Mouse (Mus musculus): ENCODE results near the gene Rnf186. TPM values are rescaled to one million over a fixed set of nuclear protein-coding genes. Genes with fewer than 3 reads are reported as not detected.
A peak's percentile ranks its signal among the peaks of the same experiment; 100 is the strongest.
"Not testable (repeated sequence)": the region's sequence is repeated elsewhere in the genome, so short reads cannot be mapped to it uniquely, and the experiment has no call there.

Gene Rnf186
- total RNA-seq, 1 experiment from 2014 or later, result not detected

DNA sequence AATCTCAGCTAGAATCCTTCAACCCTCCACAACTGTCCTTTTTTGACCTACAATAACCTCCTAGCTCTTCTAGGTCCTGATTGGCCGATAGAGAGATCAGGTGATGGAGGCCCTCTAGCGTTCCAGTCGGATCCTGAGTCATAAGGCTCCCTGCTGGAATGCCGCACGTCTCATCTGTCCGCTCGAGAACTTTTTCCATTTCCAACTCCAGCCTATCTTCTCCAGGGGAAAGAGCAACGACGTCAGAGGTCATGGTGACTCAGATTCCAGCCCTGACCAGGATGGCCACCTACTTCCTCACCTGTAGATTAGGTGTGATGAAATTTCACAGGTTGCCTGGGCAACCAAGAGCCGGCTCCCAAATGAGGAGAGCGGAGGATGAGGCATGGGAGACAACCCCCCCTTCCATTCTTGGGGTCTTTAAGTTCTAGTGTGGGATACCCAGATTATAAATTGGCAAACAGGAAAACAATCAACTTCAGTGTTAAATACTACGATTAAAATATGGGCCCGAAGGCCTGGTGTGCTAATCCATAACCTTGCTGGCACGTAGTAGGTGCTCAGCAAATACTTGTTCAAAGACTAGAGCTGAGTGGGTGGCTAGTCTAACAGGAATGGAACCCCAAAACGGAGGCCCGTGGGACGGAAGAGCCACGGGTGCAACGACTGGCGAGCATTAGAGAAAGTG is 5.4 kb downstream of the Rnf186 start:
- DNase-seq, result peak; percentile 60

DNA sequence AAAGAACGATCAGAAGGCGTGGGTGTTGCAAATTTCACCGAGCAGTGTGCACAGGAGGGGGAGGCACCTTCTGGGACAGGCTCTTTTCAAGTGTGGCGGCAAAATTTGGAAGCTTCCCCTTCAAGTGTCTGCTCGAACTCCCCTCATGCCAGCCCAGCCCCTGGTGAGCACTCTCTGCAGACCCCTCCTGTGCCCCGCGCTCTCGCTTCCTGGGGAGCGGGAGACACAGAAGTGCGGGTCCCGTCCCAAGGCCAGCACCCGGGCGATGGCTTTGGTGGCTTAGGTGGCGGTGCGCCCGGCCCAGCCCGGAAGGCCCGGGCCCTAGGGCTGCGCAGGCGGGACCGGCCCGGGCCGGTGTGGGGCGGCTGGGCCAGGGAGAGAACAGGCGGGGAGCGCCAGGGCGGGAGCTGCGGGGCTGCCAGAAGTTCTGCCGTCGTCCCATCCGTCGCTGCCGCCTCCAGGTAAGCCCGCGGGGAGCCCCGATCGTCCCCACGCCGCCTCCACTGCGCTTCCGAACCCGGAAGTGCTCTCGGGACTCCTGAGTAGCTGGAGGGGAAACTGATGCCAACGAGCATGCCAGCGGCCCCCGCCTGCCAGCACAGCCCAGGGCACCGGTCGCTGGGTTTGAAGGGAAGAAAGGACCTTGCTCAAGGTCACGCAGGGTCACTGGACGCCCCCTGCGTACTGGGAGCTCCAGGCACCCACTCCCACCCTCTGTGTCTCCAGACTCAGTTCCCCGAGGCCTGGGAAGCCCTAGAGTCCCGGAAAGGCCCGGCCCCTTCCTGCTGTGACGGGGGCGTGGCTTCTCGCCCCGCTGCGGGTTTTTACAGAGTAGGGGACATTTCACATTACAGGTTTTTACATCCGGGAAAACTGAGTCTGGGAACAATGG is 6.2 kb downstream of the Rnf186 start, which contains the start of gene Tmco4:
TSS of gene Tmco4 (plus strand) at position 62 of the 892 bp plus-strand sequence.
- DNase-seq, result peak; percentile 78

DNA sequence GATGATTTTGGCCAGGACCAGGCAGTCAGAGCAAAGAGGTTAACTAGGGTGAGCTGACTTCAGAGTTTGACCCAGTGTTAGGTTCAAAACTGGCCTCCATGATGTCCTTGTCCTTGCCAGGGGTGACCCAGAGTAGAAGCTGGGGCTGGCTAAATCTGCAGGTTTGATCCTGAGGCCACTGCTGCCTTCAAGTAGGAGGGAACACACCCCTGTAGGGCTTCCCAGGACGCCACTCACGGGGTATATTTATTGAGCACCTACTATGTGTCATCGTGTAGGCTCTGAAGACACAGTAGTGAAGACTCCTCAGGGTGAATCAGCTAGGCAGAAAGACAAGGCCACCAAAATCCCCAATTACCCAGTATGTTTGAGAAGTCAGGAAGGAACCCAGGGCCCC is 6.8 kb downstream of the Rnf186 start:
- no peak for DNase-seq

DNA sequence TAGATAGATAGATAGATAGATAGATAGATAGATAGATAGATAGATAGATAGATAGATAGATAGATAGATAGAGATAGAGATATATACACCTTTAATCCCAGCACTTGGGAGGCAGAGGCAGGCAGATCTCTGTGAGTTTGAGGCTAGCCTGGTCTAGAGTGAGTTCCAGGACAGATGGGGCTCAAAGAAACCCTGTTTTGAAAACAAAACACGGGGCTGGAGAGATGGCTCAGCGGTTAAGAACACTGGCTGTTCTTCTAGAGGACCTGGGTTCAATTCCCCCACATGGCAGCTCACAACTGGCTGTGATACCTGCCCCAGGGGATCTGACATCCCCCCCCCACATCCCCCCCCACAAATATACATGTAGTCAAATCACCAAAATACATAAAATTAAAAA is 7.6 kb downstream of the Rnf186 start:
- not testable (repeated sequence) for DNase-seq

DNA sequence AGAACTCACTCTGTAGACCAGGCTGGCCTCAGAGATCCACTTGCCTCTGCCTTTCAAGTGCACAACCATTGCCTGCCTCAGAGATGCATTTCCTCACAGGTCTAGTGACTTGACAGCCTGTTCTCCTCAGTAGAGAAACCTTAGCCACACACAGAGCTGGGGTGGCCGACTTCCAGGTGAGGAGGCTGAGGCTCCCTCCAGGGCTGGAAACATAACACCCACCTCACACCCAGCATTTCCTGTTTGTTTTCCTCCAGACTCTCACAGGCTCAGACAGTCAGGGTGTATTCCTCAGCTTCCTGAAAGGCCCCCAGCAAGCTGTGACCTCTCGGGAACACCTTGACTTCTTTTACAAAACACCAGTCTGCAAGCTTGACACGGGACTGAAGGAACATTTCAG is 8.3 kb downstream of the Rnf186 start:
- no peak for DNase-seq

DNA sequence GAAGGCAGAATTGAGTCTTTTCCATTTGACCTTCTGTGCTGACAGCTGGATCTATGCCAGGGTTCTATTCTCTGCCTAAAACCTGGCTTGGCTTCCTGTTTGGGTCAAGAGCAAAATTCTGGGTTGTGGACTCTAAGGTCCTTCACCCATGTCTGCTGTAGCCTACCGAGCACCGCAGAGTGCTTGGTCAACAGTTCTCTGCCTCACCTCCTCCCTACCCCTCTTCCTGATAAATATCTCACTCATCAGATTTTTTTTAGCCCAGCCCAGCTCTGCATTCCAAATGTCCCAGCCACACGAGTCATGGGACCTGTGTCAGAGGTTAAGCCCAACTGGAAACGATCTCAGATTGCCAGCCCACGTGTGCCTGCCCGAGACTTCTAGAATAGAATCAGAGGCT is 9.1 kb downstream of the Rnf186 start:
- no peak for DNase-seq

DNA sequence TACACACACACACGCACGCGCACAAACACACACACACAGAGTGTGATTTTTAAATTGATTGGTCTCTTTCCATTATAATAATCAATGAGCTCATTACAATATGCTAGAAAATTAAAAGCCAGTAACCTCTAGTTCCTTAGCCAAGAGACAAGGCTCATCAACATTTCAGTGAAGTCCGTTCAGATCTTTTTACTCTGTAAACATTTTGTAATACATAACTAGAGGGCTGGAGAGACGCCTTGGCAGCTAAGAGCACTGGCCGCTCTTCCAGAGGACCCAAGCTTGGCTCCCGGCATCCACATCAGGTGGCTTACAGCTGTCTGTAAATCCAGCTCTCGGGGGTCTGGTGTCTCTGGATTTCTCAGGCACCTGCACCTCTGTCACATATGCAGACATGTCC is 13.1 kb downstream of the Rnf186 start:
- DNase-seq, result no peak

DNA sequence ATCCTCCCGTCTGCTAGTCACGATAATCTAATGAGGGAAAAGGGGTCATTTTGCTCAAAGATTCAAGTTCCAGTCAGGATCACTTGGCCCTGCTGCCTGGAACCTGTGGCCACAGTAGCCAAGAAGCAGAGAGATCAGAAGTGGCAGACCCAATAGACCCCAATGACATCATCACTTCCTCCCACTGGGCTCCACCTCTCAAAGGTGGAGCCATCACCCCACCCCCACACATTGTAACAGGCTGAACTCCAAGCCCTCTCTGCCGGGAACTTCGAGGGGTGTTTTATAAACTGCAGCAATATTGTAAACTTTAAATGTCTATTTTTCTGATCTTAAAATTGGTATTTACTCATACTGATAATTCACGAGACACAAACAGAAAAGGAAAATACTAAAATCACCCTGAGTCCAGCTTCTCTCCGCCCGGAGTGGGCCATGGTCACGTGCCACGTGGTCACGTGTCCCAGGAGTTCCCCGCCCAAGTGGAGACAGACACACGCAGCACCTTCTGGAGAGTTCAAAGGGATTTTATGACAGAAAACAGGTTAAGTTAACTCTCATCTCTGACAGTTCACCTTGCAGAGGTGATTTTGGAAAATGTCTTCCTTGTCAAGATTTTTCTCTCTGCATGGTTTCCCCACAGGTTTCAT is 14.0 kb downstream of the Rnf186 start:
- DNase-seq, result no peak

DNA sequence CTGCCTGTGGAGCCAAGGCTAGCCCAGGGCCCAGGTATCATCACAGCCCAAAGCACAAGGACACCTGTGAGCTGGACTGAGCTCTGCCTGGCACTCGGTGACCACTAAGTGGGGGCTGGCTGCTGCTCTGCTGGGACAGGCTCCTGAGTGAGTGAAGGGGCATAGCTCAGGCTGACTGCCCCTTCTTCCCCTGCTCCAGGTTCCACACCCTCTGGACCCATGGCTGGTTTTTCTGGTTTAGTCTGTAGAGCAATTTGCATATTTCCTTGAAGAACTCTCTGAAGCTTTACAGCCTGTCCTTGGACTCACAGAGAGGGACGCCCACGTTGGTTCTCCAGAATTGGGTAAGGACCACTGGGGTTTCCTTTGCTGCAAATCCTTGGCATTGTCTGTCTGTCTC is 16.5 kb downstream of the Rnf186 start:
- DNase-seq, result no peak

DNA sequence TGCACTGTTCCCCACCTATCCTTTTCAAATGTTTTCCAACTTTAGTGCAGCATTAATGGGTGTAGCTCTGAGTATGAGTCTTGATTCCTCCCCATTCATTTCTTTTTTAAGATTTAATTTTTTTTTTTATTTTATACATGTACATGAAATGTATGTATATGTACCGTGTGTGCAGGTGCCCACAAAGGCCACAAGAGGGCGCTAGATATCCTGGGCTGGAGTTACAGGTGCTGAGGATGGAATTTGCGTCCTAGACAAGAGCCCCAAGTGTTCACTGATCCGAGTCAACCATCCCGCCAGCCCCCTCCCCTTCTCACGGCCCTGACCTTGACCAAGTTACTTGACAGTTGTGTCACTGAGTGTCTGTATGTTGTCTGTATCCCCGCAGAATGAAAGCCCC is 17.8 kb downstream of the Rnf186 start:
- DNase-seq, result no peak

DNA sequence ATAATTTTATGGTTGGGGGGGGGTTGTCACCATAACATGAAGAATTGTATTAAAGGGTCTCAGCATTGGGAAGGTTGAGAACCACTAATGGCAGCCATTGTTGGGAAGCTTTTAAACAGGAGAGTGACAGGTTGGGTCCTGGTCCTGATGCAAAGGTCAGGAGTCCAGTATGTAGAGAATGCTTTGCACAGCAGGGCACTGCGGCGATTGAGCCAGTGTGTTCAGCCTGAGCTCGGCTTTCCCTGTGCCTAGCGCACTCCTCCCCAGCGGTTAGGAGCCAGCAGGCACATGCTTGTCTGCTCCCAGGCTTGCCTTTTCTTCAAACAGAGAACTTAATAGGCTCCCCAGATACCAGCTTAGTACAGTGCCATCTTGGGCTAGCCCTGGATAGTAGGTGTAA is 19.4 kb downstream of the Rnf186 start:
- DNase-seq, result no peak

DNA sequence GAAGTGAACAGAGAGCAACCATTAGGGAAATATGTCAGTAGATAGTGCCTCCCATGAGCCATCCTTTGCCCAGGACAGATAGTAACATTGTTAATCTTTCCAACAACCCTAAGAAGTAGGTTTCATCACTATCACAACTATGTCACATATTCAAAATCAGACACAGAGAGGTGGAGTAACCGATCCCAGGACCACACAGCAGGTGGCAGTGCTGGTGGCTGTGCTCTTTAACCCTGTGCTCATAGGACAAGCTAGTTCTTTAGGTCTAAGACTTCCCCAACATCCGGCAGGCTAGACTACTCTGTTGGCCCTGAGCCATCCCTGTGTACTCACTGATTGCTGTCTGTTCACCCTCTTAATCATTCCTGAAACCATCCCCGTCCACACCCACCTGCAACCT is 27.5 kb downstream of the Rnf186 start:
- no peak for DNase-seq

DNA sequence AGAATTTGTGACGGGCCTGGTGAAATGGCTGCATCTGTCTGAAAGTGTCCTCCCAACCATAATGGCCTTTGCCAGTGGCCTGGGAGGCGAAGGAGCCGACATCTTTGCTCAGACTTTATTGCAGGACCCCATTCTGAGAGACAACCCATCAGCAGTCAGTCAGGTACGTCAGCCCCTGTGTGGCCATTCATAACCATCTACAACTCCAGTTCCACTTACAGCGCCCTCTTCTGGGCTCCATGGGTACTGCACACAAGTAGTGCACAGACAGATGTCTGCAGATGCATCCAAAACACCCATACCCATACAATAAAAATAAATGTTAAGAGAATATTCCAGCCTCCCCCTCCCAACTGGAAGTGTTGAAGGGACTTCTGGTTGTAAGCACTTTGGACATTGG is 29.5 kb downstream of the Rnf186 start:
- no peak for DNase-seq

DNA sequence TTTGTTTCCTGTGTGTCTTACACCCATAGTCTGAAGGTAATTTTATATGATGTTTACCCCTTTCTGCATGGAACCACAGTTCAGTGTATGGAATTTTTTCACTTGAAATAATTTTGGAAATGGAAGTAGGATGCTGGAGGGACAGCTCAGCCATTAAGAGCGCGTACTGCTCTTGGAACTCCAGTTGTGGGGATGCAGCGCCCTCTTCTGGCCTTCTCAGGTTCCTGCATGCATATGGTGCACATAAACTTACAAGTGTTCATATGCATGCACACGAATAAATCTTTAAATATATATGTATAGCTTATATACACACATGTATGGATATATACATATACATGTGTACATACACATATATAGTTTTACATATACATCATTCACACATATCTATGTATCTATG is 30.2 kb downstream of the Rnf186 start:
- no peak for DNase-seq

DNA sequence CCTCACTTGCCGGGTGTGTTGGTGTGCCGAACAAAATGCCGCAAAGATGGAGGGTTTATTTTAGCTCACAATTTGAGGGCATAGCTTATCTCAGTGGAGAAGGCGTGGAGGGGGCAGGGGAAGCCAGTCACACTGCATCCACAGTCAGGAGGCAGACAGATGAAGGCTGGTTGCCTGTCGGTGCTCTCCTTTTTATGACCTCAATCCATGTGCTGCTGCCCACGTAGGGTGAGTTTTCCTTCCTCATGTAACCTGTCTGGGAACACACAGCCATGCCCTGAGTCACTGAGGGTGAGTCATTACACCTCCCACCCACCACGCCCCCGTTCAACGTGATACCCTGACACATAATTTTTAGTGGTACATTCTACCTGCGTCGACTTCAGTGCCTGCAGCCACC is 31.7 kb downstream of the Rnf186 start:
- DNase-seq, result no peak

DNA sequence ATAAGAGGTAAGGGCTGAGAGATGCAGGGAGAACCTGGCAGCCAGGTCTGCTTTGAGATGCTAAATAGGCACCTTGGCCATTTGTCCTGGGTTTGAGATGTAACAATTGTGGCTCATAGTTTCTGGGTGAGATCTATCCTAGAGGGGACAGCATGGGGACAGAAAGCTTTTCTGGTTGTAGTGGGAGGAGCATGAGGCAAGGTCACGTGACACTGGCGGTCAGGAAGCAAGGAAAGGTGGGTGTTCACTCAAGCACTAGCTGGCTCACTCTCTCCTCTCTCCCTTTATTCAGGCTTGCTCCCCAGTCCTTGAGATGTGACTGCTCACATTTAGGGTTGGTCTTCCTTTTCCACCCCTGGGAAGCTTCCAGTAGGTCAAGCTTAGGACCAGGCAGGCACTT is 34.1 kb downstream of the Rnf186 start:
- no peak for DNase-seq

DNA sequence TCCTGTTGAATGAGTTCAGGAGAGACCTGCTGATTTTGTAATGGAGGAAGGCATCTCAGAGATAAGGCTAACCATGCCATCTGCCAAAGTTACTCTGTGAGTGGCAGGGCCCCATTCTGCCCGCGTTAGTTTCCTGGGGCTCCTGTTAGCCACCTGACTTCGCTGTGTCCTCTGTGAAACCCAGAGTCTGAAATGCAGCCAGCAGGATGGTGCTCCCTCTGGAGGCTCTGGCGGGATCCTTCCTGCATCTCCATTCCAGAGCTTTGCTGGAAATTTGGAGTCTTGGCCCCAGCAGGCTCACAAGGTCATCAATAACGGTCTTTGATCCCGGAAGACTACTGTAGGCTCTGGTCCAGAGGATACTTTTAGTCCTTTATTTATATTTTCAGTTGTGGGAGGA is 34.5 kb downstream of the Rnf186 start:
- DNase-seq, result peak; percentile 31

DNA sequence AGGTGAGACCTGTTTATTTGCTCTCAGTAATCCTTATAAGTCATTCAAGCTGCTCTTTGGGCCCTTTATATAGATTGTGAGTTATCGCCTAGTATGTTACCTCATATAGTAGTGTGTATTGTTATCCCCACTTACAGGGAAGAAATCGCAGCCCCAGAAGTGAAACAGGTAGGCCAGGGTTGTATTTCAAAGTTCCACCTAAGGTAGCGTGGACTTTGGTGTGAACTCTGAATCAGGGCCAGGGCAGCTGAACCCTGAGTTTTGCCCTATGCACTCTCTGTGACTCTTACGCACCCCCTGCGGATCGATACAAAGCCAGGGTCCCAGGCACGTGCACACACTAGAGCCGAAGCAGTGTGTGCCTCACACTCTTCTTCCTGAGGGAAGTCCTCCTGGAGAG is 37.2 kb downstream of the Rnf186 start:
- no peak for DNase-seq

DNA sequence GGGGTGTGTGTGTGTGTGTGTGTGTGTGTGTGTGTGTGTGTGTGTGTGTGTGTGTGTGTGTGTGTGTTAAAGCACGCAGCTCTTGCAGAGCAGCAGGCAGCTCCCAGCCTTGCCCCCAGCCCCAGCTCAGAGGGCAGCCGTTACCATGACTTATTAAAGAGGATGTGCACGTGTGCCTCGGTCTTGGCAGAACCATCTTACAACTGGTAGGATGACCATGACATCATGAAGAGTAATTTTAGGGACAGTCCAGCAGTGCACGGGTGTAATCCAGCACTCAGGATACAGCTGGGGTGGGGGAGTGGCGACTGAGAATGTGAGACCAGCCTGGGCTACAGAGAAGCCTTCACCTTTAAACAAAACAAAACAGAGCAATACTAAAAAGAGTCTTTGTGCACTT is 38.3 kb downstream of the Rnf186 start:
- DNase-seq, result no peak

DNA sequence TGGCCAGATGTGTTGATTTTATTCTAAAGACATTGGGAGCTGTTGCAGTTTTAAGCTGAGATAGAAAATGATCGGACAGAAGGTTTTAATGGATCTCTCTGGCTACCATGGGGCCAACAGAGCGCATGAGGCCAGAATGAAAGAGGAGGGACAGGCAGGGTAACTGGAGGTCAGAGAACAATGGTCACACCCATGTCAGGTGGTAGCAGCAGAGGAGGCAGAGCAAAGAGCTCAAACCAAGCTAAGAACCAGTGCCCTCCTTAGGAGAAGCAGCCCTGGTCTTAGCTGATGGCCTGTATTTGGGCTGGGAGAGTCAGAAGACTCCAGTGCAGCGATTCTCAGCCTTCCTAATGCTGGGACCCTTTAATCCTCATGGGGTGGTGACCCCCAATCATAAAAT is 40.4 kb downstream of the Rnf186 start:
- DNase-seq, result no peak

DNA sequence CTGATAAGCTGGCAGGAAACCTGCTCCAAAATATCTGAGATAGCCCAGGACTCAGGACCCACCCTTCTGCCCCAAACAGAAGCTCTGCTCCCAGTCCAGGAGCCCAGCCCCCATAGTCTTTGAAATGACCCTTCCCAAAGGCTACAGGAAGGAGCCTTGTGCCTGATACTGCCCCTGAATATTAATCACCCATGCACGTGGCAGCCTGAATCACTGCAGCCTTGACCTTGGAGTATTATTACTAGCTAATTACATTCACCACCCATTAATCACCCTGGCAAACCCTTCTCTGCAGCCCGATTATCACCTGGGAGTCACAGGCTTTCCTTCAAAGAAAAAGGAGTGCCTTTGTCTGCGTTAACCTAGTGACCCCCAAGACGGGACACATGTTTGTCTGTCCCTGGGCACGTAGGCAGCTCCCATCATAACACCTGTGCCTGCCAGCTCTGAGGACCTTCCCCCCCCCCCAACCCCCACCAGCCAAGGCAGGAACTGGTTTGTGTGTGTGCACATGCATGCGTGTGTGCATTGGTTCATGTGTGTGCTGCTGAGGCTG is 41.1 kb downstream of the Rnf186 start:
- peak; percentile 49 for DNase-seq

DNA sequence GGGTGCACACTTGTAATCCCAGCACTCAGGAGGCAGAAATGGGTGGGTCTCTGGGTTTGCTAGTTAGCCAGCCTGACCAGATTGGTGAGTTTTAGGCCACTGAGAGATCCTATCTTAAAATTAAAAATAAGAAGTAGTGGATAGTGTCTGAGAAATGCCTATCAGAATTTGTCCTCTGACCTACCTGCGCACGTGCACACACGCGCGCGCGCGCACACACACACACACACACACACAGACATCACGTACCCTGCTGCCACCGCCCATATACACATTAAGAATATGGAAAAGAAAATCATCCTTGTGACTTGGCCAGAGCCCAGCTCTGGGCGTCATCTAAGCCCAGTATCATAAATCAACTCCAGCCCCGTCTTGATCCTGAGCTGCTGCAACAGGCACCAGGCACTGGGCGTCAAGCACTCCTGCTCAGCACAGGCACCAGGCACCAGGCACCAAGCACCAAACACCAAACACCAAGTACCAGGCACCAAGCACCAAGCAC is 44.3 kb downstream of the Rnf186 start:
- DNase-seq, result no peak

DNA sequence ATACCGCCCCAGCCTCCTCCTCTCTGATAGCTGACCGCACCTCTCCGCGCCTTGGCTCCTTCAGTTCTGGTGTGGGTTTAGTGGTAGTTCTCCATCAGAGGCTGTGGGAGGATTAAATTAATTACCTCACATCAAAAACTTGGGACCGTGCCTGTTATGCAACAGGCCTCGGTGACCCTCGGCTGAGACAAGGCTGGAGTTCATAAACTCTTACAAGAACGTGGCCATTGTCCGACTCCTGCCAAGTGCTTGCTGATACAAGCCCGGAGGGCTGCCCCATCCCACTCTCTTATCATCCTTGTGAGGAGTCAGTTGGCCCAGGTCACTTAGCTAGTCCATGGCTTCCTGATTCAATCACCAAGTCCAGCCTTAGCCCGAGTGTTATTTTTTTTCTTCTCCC is 46.4 kb downstream of the Rnf186 start:
- no peak for DNase-seq
